Mouse (Mus musculus) hindbrain, embryonic 12.5 days (tissue): ENCODE results near the gene Fnbp1. TPM values are rescaled to one million over a fixed set of nuclear protein-coding genes. Genes with fewer than 3 reads are reported as not detected.

Source experiments
- ATAC-seq: fragments of 200-750 bp; cut with Nextera tagmentation; 2 replicates; pipeline ENCODE4 v1.8.0; 2017; ENCODE audit warnings: moderate TSS enrichment; ENCODE audit not compliant: low FRiP score
- H3K27ac ChIP-seq: fragments of 300-500 bp; sonication (generic); 2 replicates; pipeline ENCODE4 v1.5.1; 2016; ENCODE audit warnings: mild to moderate bottlenecking
- H3K27me3 ChIP-seq: fragments of 300-500 bp; sonication (generic); 2 replicates; pipeline ENCODE4 v1.6.1; 2016; ENCODE audit warnings: mild to moderate bottlenecking
- H3K36me3 ChIP-seq: fragments of 300-500 bp; sonication (generic); 2 replicates; pipeline ENCODE4 v1.6.1; 2016; ENCODE audit warnings: mild to moderate bottlenecking
- H3K4me1 ChIP-seq: fragments of 300-500 bp; sonication (generic); 2 replicates; pipeline ENCODE4 v1.6.1; 2016
- H3K4me2 ChIP-seq: fragments of 300-500 bp; sonication (generic); replicated peaks from 2 replicates; pipeline ENCODE4 v1.6.1; 2016; ENCODE audit warnings: mild to moderate bottlenecking
- H3K4me3 ChIP-seq: fragments of 300-500 bp; sonication (generic); 2 replicates; pipeline ENCODE4 v1.5.1; 2016; ENCODE audit warnings: mild to moderate bottlenecking
- H3K9ac ChIP-seq: fragments of 300-500 bp; sonication (generic); 2 replicates; pipeline ENCODE4 v1.6.1; 2016; ENCODE audit warnings: mild to moderate bottlenecking, moderate library complexity
- H3K9me3 ChIP-seq: fragments of 300-500 bp; sonication (generic); replicated peaks from 2 replicates; pipeline ENCODE4 v1.6.1; 2016; ENCODE audit warnings: mild to moderate bottlenecking
- WGBS: fragments of 180-500 bp; shearing (Covaris S2); methylation state at CpG from one replicate; pipeline ENCODE4 v1.1.7; 2016; 5-methylcytosine and 5-hydroxymethylcytosine counted together
- polyA plus RNA-seq: library from polyadenylated mRNA; unstranded; fragments of >200 nt; fragmentation: Nextera tagmentation; extraction: Ambion mirVana; gene quantifications from 2 replicates; pipeline ENCODE4 v1.2.1, GENCODE M21; 2016

Fnbp1 gene
- polyA plus RNA-seq, 1 experiment from 2014 or later = 18.7 TPM

DNA sequence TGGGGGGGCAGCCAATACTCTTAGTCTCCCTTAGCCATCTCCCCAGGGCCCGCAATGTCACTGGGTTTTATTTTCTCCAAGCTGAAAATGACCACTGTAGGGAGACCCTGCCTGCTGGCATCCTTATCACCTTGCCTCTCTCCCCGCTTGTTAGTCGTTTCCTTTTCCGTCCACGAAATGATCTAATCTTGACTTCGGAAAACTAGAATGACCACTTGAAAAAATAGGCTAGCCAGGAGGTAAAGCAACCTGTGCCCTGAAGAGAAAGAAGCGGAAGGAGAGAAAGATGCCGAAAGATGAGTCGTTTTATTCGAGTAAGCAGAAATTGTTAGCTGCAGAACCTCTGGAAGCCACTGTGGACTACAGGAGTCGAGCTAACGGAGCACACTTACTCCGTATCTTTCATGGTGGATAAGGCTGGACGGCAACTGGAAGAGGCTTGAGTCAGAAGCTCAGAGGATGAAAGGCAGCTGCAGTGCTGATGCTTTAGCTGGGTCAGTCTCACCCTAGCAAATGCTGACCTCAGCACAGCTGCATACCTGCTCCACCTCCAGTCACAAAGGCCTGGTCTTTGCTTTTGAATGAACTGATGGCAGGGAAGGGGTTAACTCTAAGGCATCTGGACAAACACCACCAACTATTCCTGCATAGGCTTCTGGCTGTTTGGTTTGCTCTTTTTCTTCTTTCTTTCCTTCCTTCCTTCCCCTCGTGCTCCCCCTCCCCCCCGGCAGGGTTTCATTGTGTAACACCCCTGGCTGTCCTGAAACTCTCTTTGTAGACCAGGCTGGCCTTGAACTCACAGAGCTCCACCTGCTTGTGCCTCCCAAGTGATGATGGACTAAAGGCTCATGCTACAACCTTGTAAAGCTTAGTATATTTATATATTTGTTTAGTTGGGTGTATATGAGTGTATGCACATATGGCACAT is 2.2 kb upstream of the Fnbp1 start:
- no peak overlapping the region for H3K27ac ChIP-seq
- H3K9ac ChIP-seq = no peak overlapping the region
- H3K27me3 ChIP-seq = peaks cover 15% of the 10 kb centered on the region
- WGBS = 79% methylated on average over 16 of the region's 16 CpGs
- H3K4me1 ChIP-seq = peaks cover 16% of the 10 kb centered on the region
- H3K9me3 ChIP-seq = no peaks in the 10 kb centered on the region
- H3K4me2 ChIP-seq = no peak overlapping the region
- H3K36me3 ChIP-seq = peaks cover 26% of the 10 kb centered on the region
- no peak overlapping the region for H3K4me3 ChIP-seq
- no peak for ATAC-seq

DNA sequence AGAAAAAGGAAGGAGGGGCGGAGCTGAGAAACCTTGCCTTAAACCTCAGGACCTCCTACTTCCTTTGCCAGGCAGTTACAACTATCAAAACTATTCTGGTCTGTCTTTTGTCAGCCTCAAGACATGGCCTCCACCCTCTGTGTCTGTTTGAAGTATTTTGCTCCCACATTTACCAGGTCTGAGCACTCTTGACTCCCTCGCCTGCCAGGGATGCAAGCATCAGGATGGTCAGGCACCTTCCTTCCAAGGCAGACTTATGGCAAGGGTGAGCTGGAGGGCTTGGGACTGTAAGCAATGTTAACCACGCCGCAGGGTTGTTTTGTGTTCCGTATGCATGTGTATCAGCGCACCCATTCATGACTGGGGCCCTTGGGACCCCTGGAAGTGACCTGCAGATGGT is 1.5 kb upstream of the Fnbp1 start:
- Histone ChIP-seq H3K9ac (no peak overlapping the region), H3K4me2 (no peak overlapping the region), H3K27me3 (peaks cover 15% of the 10 kb centered on the region), H3K4me1 (peaks cover 16% of the 10 kb centered on the region), H3K4me3 (no peak overlapping the region), H3K36me3 (peaks cover 25% of the 10 kb centered on the region), H3K9me3 (no peaks in the 10 kb centered on the region), H3K27ac (no peak overlapping the region)
- no peak for ATAC-seq
- 90% methylated on average over 6 of the region's 6 CpGs for WGBS

DNA sequence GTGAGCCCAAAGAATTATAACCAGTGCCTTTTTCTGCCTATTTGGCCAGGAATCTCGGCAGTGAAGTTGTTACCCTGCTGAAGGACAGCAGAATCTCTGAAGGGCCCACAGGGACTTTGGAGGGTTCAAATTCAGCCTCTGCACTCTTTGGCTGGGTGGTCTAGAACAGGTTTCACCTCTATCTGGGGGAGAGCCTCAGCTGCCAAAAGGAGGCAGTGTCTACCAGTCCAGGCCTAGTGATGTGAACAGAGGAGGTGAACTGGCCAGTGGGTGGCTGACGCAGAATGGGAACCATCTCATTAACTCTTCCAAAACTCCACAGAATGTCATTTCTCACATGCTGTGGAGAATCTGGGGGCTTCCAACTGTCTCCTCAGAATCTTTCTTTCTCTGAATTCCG is 697 bp upstream of the Fnbp1 start:
- Histone ChIP-seq H3K36me3 (peaks cover 18% of the 10 kb centered on the region), H3K9ac (no peak overlapping the region), H3K27ac (0 out of 2 replicates have a peak overlapping the region, but pooled peaks have one; percentile 1)

DNA sequence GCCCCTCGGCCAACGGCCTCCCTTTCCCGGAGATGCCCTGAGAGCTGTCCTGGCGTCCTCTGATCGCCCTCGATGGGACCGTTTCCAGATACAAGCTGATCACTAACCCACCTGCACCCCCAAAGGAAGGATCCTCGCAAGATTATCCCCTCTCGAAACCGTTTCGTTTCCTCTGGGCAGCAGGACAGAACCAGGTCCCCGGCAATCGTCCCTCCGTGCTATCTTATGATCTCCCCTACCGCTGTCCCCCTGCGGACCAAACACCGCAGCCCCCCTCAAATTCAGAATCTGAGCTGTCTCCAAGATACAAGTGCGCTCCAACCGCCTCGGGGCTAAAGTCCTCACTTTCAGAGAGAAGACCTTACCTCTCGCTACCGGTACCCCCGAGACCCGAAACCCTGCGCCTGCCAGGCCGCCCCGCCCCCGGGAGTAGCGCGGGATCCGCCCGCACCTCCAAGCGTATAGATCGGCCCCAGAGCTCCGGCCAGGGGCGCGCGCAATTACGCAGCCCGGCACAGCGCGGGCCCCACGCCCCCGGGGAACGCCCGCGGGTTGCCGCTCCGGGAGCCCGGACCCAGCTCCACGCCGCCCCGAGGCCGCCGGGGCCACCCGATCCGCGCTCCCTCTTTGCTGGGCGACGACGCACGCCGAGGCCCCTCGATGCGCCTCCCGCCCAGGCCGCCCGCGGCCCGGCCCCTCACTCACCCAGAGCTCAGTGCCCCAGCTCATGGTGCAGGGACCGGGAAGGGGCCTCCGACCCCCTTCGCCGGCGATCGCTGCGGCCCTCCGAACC is 538 bp downstream of the Fnbp1 start:
- Histone ChIP-seq H3K9me3 (no peaks in the 10 kb centered on the region), H3K4me3 (peak overlapping the region; percentile 80), H3K27me3 (peaks cover 15% of the 10 kb centered on the region), H3K4me1 (peaks cover 16% of the 10 kb centered on the region), H3K27ac (peak overlapping the region; percentile 75), H3K9ac (peak overlapping the region; percentile 85), H3K36me3 (peaks cover 7% of the 10 kb centered on the region), H3K4me2 (peak overlapping the region; percentile 73)
- ATAC-seq = peak; percentile 79
- WGBS = under 1% methylated on average over 71 of the region's 78 CpGs

More for the DNA sequence above, 697 bp upstream of the Fnbp1 start:
- peak overlapping the region; percentile 80 for H3K4me3 ChIP-seq
- WGBS = 39% methylated on average over 3 of the region's 3 CpGs
- peak overlapping the region; percentile 73 for H3K4me2 ChIP-seq
- H3K27me3 ChIP-seq = peaks cover 15% of the 10 kb centered on the region
- peaks cover 16% of the 10 kb centered on the region for H3K4me1 ChIP-seq
- H3K9me3 ChIP-seq = no peaks in the 10 kb centered on the region
- ATAC-seq = no peak

DNA sequence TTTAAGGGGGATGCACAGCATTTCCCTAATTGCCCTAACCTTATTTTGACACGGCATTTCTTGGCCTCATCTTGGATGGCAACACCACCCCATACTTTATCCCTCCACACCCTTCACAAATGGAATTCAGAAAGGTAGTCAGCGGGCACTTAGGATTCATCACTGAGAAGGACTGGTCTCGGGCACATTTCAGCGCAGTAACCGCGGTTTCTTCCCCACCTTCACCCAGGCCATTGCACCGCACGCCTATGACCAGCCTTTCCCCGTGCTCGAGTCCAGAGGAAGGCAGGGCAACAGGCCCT is 1.1 kb downstream of the Fnbp1 start:
- Histone ChIP-seq H3K27ac (no peak overlapping the region), H3K4me2 (peak overlapping the region; percentile 73), H3K9ac (peak overlapping the region; percentile 85), H3K4me3 (peak overlapping the region; percentile 80), H3K36me3 (0 out of 2 replicates have a peak, but pooled peaks cover 3% of the 10 kb centered on the region), H3K9me3 (no peaks in the 10 kb centered on the region), H3K4me1 (peaks cover 16% of the 10 kb centered on the region), H3K27me3 (peaks cover 15% of the 10 kb centered on the region)
- WGBS = 9% methylated on average over 10 of the region's 10 CpGs
- ATAC-seq = no peak

DNA sequence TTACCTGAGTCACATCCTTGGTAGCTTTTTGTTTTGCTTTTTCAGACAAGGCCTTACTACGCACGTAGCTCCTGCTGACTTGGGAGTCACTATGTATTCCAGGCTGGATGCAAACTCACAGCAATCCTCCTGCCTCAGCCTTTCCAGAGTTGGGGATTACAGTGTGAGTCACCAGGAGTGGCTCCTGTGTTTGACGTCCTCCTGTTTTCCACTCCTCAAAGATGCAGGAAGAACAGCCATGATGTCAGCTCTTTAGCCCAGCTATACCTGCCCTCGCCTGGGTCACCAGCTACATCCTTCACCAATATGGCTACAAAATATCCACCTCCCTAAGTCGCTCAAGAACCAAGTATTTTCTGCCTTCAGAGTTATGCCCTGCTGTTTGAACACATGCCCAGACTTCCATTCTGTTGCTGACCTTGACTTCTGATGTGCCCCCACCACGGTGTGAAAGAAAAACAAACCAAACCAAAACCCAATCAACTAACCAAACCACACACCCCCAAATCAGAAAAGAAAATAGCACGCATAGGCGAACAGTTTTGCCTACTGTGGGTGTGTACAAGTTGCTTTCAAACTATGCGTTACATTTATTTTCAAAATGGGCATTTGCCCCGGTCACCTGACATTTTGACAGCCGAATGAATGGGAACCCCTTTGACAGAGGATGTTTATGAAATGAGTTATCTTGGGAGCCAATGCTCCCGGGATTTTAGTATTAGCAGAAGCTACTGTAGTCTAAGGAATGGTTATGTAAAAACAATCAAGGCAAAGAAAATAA is 1.6 kb downstream of the Fnbp1 start:
- Histone ChIP-seq H3K36me3 (no peaks in the 10 kb centered on the region), H3K9me3 (no peaks in the 10 kb centered on the region), H3K9ac (0 out of 2 replicates have a peak overlapping the region, but pooled peaks have one; percentile 85), H3K4me1 (peaks cover 16% of the 10 kb centered on the region), H3K27me3 (peaks cover 15% of the 10 kb centered on the region), H3K27ac (no peak overlapping the region), H3K4me3 (peak overlapping the region; percentile 80), H3K4me2 (peak overlapping the region; percentile 73)
- no peak for ATAC-seq
- WGBS = 79% methylated on average over 12 of the region's 12 CpGs

DNA sequence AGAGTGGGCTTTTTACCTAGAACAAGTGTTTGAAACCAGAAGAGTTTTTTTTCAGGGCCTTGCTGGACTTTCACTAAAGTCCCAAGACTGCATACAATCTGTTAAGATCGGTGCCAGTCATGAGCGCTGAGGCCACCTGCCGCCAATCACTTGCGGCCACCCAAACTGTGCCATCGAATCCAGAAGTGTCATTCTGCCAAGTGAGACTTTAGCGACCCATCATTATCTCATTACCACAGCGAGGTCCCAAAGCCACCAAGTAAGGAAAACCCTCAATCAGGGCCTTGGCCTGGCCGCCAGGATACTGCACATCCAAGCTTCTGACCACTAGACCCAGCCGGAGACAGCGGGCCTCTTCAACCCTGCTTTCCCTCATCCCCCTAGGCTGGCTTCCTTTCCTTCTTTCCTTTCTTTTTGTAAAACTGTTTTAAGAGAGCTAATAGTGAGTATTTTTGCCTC is 2.6 kb downstream of the Fnbp1 start:
- no peak overlapping the region for H3K4me2 ChIP-seq
- H3K4me1 ChIP-seq = peaks cover 16% of the 10 kb centered on the region
- H3K27me3 ChIP-seq = peaks cover 13% of the 10 kb centered on the region
- no peak for ATAC-seq
- H3K9ac ChIP-seq = no peak overlapping the region
- no peak overlapping the region for H3K27ac ChIP-seq
- H3K9me3 ChIP-seq = no peaks in the 10 kb centered on the region
- no peak overlapping the region for H3K4me3 ChIP-seq
- H3K36me3 ChIP-seq = no peaks in the 10 kb centered on the region
- 90% methylated on average over 10 of the region's 10 CpGs for WGBS

DNA sequence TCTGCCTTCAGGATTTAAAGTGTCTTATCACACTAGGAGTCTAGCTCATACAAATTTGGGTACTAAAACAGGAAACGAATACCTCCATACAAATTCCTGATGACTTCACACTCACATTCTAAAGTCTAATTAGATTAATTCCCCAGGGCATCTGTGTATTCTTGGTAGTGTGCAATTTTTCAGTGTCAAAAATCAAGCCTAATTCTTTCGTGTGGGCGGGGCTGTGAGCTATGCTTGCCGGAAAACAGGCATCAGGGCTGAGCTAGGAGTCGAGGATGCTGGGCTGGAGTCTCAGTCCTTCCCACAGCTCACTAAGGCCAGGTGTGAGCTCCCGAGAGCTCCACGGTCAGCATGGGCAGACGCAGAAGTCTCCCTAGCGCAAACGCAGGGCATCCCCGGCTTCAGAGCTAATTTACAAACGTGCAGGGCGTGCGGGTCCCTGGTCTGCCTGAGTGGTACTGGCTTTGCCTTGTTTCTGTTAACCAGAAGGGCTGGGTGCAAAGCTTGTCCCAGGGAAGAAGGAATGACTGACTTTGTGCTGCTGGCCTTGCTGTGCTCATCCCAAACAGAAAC is 4.7 kb downstream of the Fnbp1 start:
- Histone ChIP-seq H3K4me1 (peaks cover 17% of the 10 kb centered on the region), H3K4me2 (no peak overlapping the region), H3K27me3 (0 out of 2 replicates have a peak, but pooled peaks cover 2% of the 10 kb centered on the region), H3K9ac (no peak overlapping the region), H3K4me3 (no peak overlapping the region), H3K36me3 (no peaks in the 10 kb centered on the region), H3K9me3 (no peaks in the 10 kb centered on the region), H3K27ac (no peak overlapping the region)
- WGBS = 78% methylated on average over 14 of the region's 14 CpGs
- no peak for ATAC-seq

DNA sequence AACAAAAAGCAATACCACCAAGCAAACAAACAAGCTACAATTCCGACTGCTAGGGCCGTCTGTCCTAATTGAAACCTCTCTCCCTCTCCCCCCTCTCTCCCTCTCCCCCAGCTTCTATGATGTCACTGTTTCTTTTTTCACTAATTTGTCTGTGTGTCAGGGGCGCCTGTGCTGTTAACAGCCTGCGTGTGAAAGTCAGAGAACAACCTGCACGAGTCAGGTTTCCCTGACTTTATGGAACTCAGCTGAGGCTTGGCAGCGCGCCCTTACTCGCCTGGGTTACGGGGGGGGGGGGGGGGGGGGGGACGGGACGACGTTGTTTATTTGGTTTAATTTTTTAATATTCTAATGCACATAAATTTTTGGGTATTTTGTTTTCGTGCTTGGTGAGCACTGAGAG is 5.5 kb downstream of the Fnbp1 start:
- 74% methylated on average over 13 of the region's 13 CpGs for WGBS
- peaks cover 15% of the 10 kb centered on the region for H3K4me1 ChIP-seq
- H3K27ac ChIP-seq = no peak overlapping the region
- H3K4me3 ChIP-seq = no peak overlapping the region
- no peak overlapping the region for H3K4me2 ChIP-seq
- no peak overlapping the region for H3K9ac ChIP-seq
- H3K27me3 ChIP-seq = 0 out of 2 replicates have a peak, but pooled peaks cover 2% of the 10 kb centered on the region
- ATAC-seq = no peak
- no peaks in the 10 kb centered on the region for H3K36me3 ChIP-seq
- H3K9me3 ChIP-seq = no peaks in the 10 kb centered on the region

DNA sequence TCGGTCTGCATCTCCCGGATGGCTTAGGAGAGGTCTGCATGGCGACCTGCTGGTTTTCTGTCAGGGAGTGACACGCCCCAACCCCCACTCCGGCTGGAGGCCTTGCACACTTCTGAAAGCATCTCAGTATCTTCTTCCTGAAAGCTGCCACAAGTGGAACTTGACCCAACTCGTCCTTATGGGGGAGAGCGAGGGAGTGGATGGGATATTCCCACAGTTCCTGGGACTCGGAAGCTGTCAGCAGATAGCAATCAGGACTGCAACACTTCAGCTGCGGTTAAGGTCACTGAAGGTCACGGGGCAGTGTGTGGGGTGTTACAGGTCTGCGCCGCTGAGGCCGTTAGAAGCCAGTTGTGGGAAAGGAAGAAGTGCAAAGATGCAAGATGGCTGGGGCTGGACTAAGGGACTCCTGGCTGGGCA is 6.3 kb downstream of the Fnbp1 start:
- ATAC-seq = no peak
- Histone ChIP-seq H3K4me3 (no peak overlapping the region), H3K27me3 (0 out of 2 replicates have a peak, but pooled peaks cover 2% of the 10 kb centered on the region), H3K9ac (no peak overlapping the region), H3K36me3 (no peaks in the 10 kb centered on the region), H3K4me1 (peaks cover 12% of the 10 kb centered on the region), H3K4me2 (no peak overlapping the region), H3K27ac (no peak overlapping the region), H3K9me3 (no peaks in the 10 kb centered on the region)
- 56% methylated on average over 13 of the region's 13 CpGs for WGBS

DNA sequence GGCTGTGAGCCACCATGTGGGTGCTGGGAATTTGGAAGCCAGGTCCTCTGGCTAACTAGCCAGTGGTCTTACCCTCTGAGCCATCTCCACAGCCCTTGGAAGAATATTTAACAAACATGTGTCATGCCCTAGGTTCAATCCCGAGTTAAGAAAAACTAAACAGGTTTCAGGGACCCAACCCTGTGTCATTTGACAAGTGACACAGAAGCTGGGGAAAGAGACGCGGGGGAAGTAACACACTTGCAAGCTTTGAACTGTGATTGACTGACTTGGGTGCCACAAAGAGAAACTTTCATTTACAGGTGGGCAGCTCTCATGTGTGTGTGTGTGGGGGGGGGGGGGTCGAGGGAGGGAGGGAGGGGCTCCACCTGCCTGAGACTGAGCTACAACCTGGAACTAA is 7.8 kb downstream of the Fnbp1 start:
- Histone ChIP-seq H3K36me3 (no peaks in the 10 kb centered on the region), H3K9me3 (no peaks in the 10 kb centered on the region), H3K4me3 (no peak overlapping the region), H3K4me1 (peaks cover 9% of the 10 kb centered on the region; the same call in 1 of the 2 replicates), H3K9ac (no peak overlapping the region), H3K4me2 (no peak overlapping the region), H3K27ac (no peak overlapping the region), H3K27me3 (no peaks in the 10 kb centered on the region)
- WGBS = 84% methylated on average over 3 of the region's 4 CpGs
- ATAC-seq = no peak
